ENCODE assay signal across 8 mouse cellular contexts in the genomic region with DNA sequence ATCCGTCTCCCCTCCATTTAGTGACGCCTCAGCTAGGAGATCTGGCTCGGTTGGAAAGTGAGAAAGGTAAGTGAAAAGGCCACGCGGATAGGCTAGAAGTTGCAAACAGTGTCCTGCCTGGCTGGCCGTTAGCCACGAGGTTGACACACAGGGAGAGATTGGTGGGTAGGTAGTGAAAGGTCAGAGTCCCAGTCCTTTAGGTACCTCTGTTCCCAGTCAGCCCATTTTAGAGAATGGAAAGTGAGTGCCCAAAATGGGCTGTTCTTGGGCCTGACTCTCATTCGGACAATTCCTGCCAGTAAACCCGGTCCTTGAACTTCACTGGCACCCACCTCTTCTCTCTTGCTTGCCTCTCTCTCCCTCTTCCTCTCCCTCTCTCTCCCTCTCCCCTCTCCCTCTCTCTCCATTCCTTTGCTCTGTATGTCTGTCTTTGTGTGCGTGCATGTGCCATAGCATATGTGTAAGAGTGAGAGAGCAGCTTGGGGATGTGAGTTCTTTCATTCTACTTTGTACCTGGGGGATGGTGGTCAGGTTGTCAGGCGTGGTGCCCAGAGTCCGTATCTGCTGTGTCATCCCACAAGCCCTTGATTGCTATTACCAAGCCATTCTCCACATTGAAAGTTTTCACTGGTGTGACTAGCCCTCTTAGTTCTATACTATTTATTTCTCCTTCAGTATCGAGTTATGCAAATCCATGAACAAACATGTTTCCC. TPM values are rescaled to one million over a fixed set of nuclear protein-coding genes. Genes with fewer than 3 reads are reported as not detected.
DNase-seq lines count a peak whose midpoint lies in the region; ATAC-seq and TF ChIP-seq lines count a peak whose summit lies in the region.

A gene (minus strand): TSS at position 4 of the 713 bp plus-strand sequence.

- H3K27ac ChIP-seq in spleen, adult 2 months (ENCODE audit: insufficient read depth, low read length), result peak within 1 kb of the TSS; percentile 58
- peak within 1 kb of the TSS; percentile 84 for H3K27ac ChIP-seq in midbrain, embryonic 12.5 days (replicated peaks)

- H3K4me2 ChIP-seq in midbrain, embryonic 12.5 days (replicated peaks), result peak within 1 kb of the TSS; percentile 85

- no peaks in the 10 kb centered on the region for H3K36me3 ChIP-seq in spleen, adult 2 months (ENCODE audit: control insufficient read depth, insufficient read depth, low read length)
- H3K36me3 ChIP-seq in midbrain, embryonic 12.5 days, result peaks cover 6% of the 10 kb centered on the region; the same call in 1 of the 2 replicates

- ATAC-seq in granulocyte monocyte progenitor cell, adult 5-6 weeks (replicated peaks; ENCODE audit: poor library complexity, severe bottlenecking), result peak; percentile 30; the same call in 1 of the 2 replicates
- ATAC-seq in midbrain, embryonic 12.5 days (ENCODE audit: low FRiP score, low read depth), result peak; percentile 38

- TF ChIP-seq POLR2A in spleen, adult 2 months (IDR thresholded peaks at IDR 0.05; ENCODE audit: low read depth, low read length), result no peak

- peaks cover 11% of the 10 kb centered on the region; the same call in 1 of the 2 replicates for H3K4me1 ChIP-seq in spleen, adult 2 months (ENCODE audit: control insufficient read depth, insufficient read depth, insufficient read length)
- peaks cover 32% of the 10 kb centered on the region for H3K4me1 ChIP-seq in midbrain, embryonic 12.5 days

- no peaks in the 10 kb centered on the region for H3K9me3 ChIP-seq in midbrain, embryonic 12.5 days

- 7% methylated on average over 13 of the region's 13 CpGs for WGBS in spleen, adult 2 months
- WGBS in midbrain, embryonic 12.5 days, result 27% methylated on average over 13 of the region's 13 CpGs

- DNase-seq in spleen, adult 2 months (ENCODE audit: low read depth in 1 of 2, low spot score in 2 of 2), result no peak
- no peak for DNase-seq in spleen, adult 18-20 months
- DNase-seq in c-Kit-negative CD71-positive TER-119-positive erythroid progenitor cells, embryonic 14.5 days (ENCODE audit: low read depth, low spot score), result peak; percentile 51
- DNase-seq in layer of hippocampus, postnatal 14 days (ENCODE audit: low spot score in 2 of 2), result no peak
- no peak for DNase-seq in cerebellum, adult 11-12 months
- no peak for DNase-seq in right cerebral cortex, adult 18-20 months

- H3K27me3 ChIP-seq in spleen, adult 2 months (ENCODE audit: control insufficient read depth, insufficient read depth, low read length), result no peaks in the 10 kb centered on the region
- H3K27me3 ChIP-seq in midbrain, embryonic 12.5 days, result no peaks in the 10 kb centered on the region

- H3K4me3 ChIP-seq in spleen, adult 2 months (ENCODE audit: extremely low read depth, insufficient read depth, insufficient read length), result peak within 1 kb of the TSS; percentile 88
- H3K4me3 ChIP-seq in midbrain, embryonic 12.5 days, result peak within 1 kb of the TSS; percentile 97

- H3K9ac ChIP-seq in midbrain, embryonic 12.5 days (replicated peaks), result peak within 1 kb of the TSS; percentile 94

- no peak for TF ChIP-seq CTCF in spleen, adult 2 months (IDR thresholded peaks at IDR 0.05; ENCODE audit: extremely low read depth, insufficient read depth, insufficient read length, insufficient replicate concordance)

RNA-seq across cellular contexts. Expression of the gene that starts here (rescaled TPM):
- 59.9 and 74.8 TPM in 2 replicates for polyA plus RNA-seq in spleen, adult 2 months (2012; rRNA removed)
- total RNA-seq in granulocyte monocyte progenitor cell, adult 5-6 weeks (2014; fragmentation: Nextera tagmentation), result 97.3 and 126 TPM in 2 replicates
- 62.7 and 108 TPM in 2 replicates for total RNA-seq in granulocyte monocyte progenitor cell, adult 5-6 weeks (2017)
- 10 to 100 TPM; 78.1 to 92.3 TPM for total RNA-seq in layer of hippocampus, postnatal 14 days (2021)
- 171 and 185 TPM in 2 replicates for polyA plus RNA-seq in midbrain, embryonic 12.5 days (2016; fragmentation: Nextera tagmentation; extraction: Ambion mirVana)
